Mouse (Mus musculus) heart, adult 2 months (tissue): ENCODE data around the gene Arhgef19. TPM values are rescaled to one million over a fixed set of nuclear protein-coding genes. Genes with fewer than 3 reads are reported as not detected.

Source experiments
- DNase-seq, 2 experiments: peaks; one replicate each; pipeline ENCODE4 v3.0.0; 2021
- H3K27ac ChIP-seq: fragments of 200-600 bp; 2 replicates; pipeline ENCODE4 v1.8.1; 2022
- H3K27me3 ChIP-seq: fragments of 200-500 bp; 2 replicates; pipeline ENCODE4 v1.6.1; 2012; ENCODE audit warnings: mild to moderate bottlenecking, low read length, inconsistent platforms, mixed read lengths; ENCODE audit not compliant: control insufficient read depth, insufficient read depth
- H3K36me3 ChIP-seq: fragments of 200-500 bp; 2 replicates; pipeline ENCODE4 v1.6.1; 2012; ENCODE audit warnings: low read length, inconsistent platforms; ENCODE audit not compliant: control insufficient read depth, insufficient read depth
- H3K4me1 ChIP-seq: fragments of 200-500 bp; 2 replicates; pipeline ENCODE4 v1.6.1; 2011; ENCODE audit warnings: low read length; ENCODE audit not compliant: control insufficient read depth, insufficient read depth
- H3K4me3 ChIP-seq: fragments of 200-600 bp; 2 replicates; pipeline ENCODE4 v1.8.1; 2022
- H3K79me2 ChIP-seq: fragments of 200-500 bp; replicated peaks from 2 replicates; pipeline ENCODE4 v1.6.1; 2012; ENCODE audit warnings: mild to moderate bottlenecking, inconsistent platforms, low read length, moderate library complexity, mixed read lengths; ENCODE audit not compliant: control insufficient read depth, insufficient read depth
- H3K9ac ChIP-seq: fragments of 200-500 bp; 2 replicates; pipeline ENCODE4 v1.6.1; 2012; ENCODE audit warnings: low read depth, mild to moderate bottlenecking, control low read depth, inconsistent platforms, low read length, mixed read lengths
- CTCF ChIP-seq: fragments of 200-600 bp; IDR thresholded peaks from 2 replicates; pipeline ENCODE4 v1.8.1; 2022; ENCODE audit warnings: antibody characterized with exemption, mild to moderate bottlenecking, moderate library complexity
- EP300 ChIP-seq: fragments of 200-500 bp; IDR thresholded peaks from 2 replicates; pipeline ENCODE4 v1.6.1; 2011; ENCODE audit warnings: low read depth, low read length, control low read depth; ENCODE audit not compliant: insufficient read depth
- POLR2A ChIP-seq: fragments of 200-500 bp; IDR thresholded peaks from 2 replicates; pipeline ENCODE4 v1.6.1; 2011; ENCODE audit warnings: mild to moderate bottlenecking, low read depth, low read length, control low read depth; ENCODE audit not compliant: insufficient read depth
- WGBS: fragments of 180-500 bp; shearing (Covaris S2); methylation state at CpG from one replicate; pipeline ENCODE4 v1.1.7; 2018; 5-methylcytosine and 5-hydroxymethylcytosine counted together
- intact Hi-C: fragments of 180-260 bp; cut with DNase I; formaldehyde crosslinking; loops from one replicate; pipeline ENCODE4 v1.15.1; 2025
- polyA plus RNA-seq: library from polyadenylated mRNA; depleted of rRNA; stranded (reverse); fragments of >200 nt; gene quantifications from 2 replicates; pipeline ENCODE4 v1.2.3, GENCODE M21; 2012
- total RNA-seq, 2 experiments: library from RNA; stranded (reverse); gene quantifications; 2 replicates each; pipeline ENCODE4 v1.2.3; 2021

Gene Arhgef19
- total and polyA plus RNA-seq, 3 experiments: 22.4 to 40.1 (median 37.7) TPM

GRCm38 (mm10) chr4:141228687-141229086, 10.6 kb upstream of the Arhgef19 start:
- Histone ChIP-seq H3K9ac (no peak overlapping the region), H3K79me2 (no peaks in the 10 kb centered on the region), H3K4me3 (no peak overlapping the region), H3K36me3 (no peaks in the 10 kb centered on the region), H3K27me3 (no peaks in the 10 kb centered on the region), H3K4me1 (no peaks in the 10 kb centered on the region), H3K27ac (no peak overlapping the region)
- WGBS: 82% methylated on average over 7 of the region's 7 CpGs
- intact Hi-C loops: no loop called here
- no peak for DNase-seq
- no peak for TF ChIP-seq EP300
- no peak for TF ChIP-seq POLR2A
- no peak for TF ChIP-seq CTCF

GRCm38 (mm10) chr4:141233196-141233595, 6.1 kb upstream of the Arhgef19 start:
- WGBS: 66% methylated on average over 4 of the region's 4 CpGs
- no peaks in the 10 kb centered on the region for H3K36me3 ChIP-seq
- H3K27ac ChIP-seq: no peak overlapping the region
- intact Hi-C loops: no loop called here
- H3K4me1 ChIP-seq: peaks cover 1% of the 10 kb centered on the region; the same call in 1 of the 2 replicates
- no peaks in the 10 kb centered on the region for H3K27me3 ChIP-seq
- DNase-seq: peak in 1 of 2 experiments; percentile 5
- TF ChIP-seq CTCF (no peak), EP300 (no peak), POLR2A (no peak)
- no peak overlapping the region for H3K4me3 ChIP-seq
- H3K9ac ChIP-seq: no peak overlapping the region
- H3K79me2 ChIP-seq: no peaks in the 10 kb centered on the region

- H3K4me1 ChIP-seq: peaks cover 5% of the 10 kb centered on the region
- intact Hi-C loops: no loop called here
- no peaks in the 10 kb centered on the region for H3K36me3 ChIP-seq
- 61% methylated on average over 6 of the region's 6 CpGs for WGBS
- no peak overlapping the region for H3K9ac ChIP-seq
- no peaks in the 10 kb centered on the region for H3K27me3 ChIP-seq
- H3K79me2 ChIP-seq: no peaks in the 10 kb centered on the region
- peak in 1 of 2 experiments; percentile 2 for DNase-seq
- H3K27ac ChIP-seq: no peak overlapping the region
- TF ChIP-seq CTCF (no peak), EP300 (no peak), POLR2A (no peak)
- H3K4me3 ChIP-seq: no peak overlapping the region
These were observed 3.7 kb upstream of the Arhgef19 start for GRCm38 (mm10) chr4:141235537-141236111.

GRCm38 (mm10) chr4:141236856-141237255, 2.4 kb upstream of the Arhgef19 start:
- H3K27me3 ChIP-seq: no peaks in the 10 kb centered on the region
- DNase-seq: no peak
- WGBS: 52% methylated on average over 3 of the region's 3 CpGs
- no peak overlapping the region for H3K9ac ChIP-seq
- H3K79me2 ChIP-seq: no peaks in the 10 kb centered on the region
- no peak overlapping the region for H3K27ac ChIP-seq
- no peak overlapping the region for H3K4me3 ChIP-seq
- H3K4me1 ChIP-seq: peaks cover 6% of the 10 kb centered on the region
- TF ChIP-seq POLR2A (no peak), EP300 (no peak), CTCF (no peak)
- H3K36me3 ChIP-seq: no peaks in the 10 kb centered on the region
- intact Hi-C loops: no loop called here

GRCm38 (mm10) chr4:141238492-141239387, 559 bp upstream of the Arhgef19 start:
- no peak for TF ChIP-seq EP300
- no peak for TF ChIP-seq POLR2A
- TF ChIP-seq CTCF: no peak
- DNase-seq: peak in 1 of 2 experiments; percentile 26
- Histone ChIP-seq H3K36me3 (no peaks in the 10 kb centered on the region), H3K4me1 (peaks cover 8% of the 10 kb centered on the region), H3K79me2 (no peaks in the 10 kb centered on the region), H3K4me3 (peak overlapping the region; percentile 47), H3K27me3 (no peaks in the 10 kb centered on the region), H3K27ac (peak overlapping the region; percentile 57; the same call in 1 of the 2 replicates), H3K9ac (peak overlapping the region; percentile 74)
- WGBS: 11% methylated on average over 20 of the region's 20 CpGs
- intact Hi-C loops: no loop called here

GRCm38 (mm10) chr4:141240617-141241016, 1.3 kb downstream of the Arhgef19 start:
- Histone ChIP-seq H3K4me3 (no peak overlapping the region), H3K79me2 (no peaks in the 10 kb centered on the region), H3K27me3 (no peaks in the 10 kb centered on the region), H3K36me3 (no peaks in the 10 kb centered on the region), H3K4me1 (peaks cover 8% of the 10 kb centered on the region), H3K9ac (no peak overlapping the region), H3K27ac (no peak overlapping the region; the same call in 1 of the 2 replicates)
- DNase-seq: peak in 1 of 2 experiments; percentile 46
- intact Hi-C loops: no loop called here
- WGBS: 12% methylated on average over 14 of the region's 14 CpGs
- TF ChIP-seq POLR2A (no peak), CTCF (no peak), EP300 (no peak)
